Mouse (Mus musculus): ENCODE data around the gene Dnmbp. TPM values are rescaled to one million over a fixed set of nuclear protein-coding genes. Genes with fewer than 3 reads are reported as not detected.

The Dnmbp gene
- total RNA-seq, 2 experiments from 2014 or later, result 9.4 to 10.7 TPM

DNA sequence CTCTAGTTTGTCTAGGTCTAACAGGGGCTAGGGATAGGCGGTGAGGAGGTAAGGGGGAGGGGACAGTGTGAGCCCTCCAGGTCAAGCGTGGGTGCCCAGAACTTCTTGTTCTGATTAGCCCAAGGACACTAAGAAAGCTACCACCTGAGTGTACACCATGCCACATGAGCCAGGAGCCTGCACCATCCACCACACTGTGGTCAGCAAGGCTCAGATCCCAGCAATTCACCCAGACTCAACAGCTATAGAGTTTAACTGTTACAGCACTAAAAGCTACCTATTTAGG, 22.6 kb downstream of the Dnmbp start:
- DNase-seq (ENCODE audit: low spot score in 2 of 2), result no peak
- intact Hi-C loops (cut with DNase I), result no loop called here

DNA sequence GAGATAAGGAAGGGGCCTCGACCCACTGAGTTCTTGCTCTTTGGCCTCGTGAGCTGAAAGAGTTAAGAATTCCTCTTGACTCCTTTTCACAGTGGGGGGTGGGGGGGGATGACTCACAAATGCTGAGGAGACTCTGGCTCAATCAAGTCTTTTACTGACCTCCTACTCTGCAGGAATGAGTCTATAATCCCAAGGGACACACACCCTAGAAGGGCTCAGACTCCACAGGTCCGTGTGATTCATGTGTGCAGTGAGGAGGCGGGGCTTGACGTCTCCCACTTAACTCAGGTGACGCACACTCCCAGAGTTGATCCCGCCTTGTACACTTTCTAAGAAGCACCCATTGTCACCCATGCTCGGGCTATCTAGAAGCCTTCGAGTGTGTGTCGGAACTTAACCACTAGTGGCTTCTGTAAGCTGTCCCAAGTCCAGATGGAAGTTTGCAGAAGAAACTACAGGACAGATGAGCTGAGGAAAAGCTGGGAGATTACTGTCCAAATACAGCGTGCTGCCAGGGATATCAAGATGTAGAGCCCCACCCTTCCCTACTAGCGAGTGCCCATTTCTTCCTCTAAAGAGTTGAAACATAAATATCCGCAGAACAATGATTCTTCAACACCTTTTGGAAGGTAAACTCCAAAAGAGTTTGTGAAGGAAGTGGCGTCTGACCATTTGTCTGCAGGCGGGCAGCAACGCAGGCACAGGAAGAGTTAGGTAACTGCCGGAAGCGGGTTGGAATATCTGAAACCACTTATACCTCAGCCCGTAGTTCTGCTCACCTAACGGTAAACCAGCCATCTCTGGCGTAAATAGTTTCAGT, 23.2 kb downstream of the Dnmbp start:
- intact Hi-C loops (cut with DNase I), result no loop called here
- no peak for DNase-seq (ENCODE audit: low spot score in 2 of 2)

DNA sequence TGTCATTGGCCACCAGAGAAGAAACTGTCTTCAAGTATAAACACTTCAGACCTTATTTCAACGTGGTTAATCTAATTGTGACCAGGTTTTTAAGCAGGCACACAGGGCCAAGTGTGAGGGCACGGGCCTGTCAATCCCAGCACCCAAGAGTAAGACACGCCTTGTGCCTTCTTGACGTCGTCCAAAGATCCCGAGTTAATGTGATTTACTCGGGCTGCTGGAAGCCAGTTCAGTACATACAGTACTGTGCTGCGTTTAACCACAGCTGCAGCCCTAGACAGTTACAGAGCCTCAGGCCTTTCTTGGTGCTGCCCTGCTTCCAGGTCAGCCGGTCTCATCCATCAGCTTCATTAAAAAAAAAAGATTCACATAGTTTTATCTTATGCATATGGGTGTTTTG, 24.6 kb downstream of the Dnmbp start:
- intact Hi-C loops (cut with DNase I), result no loop called here
- no peak for DNase-seq (ENCODE audit: low spot score in 2 of 2)

DNA sequence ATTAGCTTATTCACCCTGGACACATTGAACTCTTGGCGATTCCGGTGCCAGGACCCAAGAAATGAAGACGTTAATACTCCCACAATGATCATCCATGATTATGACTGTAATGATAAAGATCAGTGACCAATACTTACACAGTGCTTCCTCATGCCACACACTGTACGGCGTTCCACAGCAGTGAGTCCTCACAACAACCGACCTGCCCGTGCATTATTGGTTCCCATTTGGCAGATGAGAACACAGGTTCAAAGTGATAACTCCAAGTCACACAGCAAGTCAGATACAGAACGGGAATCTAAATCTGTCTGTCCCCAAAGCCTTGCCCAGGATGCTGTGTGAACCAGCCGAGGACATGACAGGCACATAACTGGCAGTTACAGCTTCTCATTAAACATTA, 25.0 kb downstream of the Dnmbp start:
- DNase-seq (ENCODE audit: low spot score in 2 of 2), result no peak
- intact Hi-C loops (cut with DNase I), result no loop called here

DNA sequence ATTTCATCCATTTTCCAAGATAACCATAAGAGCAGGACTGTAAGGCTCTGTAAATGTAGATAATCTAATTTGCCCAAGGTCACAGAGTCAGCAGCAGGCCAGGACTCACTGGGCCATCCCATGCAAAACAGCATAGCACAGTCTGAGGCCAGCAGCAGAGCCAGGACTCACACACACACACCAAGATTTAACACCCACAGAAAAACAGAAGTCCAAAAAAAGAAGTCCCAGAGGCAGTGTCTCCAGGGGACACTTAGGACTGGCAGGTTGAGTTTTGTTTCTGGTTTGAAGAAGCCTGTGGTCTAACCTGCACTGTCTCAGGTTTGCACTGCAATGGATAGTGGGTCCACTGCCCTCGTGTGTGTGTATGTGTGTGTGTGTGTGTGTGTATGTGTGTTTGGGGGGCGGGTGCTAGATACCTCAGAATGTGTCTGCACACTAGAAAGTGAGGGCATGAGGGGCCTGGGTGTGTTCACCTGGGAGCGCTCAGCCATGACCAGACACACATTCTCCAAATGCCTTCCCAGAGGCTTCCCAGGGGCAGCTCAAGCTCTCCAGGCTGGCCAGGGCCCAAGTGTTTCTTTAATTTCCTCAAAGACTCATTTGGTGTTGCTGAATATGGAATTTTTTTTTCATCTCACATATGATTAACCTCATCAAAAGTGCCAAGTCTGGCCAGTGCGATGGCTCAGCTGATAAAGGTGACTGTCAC, 27.1 kb downstream of the Dnmbp start:
- intact Hi-C loops (cut with DNase I), result no loop called here
- no peak for DNase-seq (ENCODE audit: low spot score in 2 of 2)

DNA sequence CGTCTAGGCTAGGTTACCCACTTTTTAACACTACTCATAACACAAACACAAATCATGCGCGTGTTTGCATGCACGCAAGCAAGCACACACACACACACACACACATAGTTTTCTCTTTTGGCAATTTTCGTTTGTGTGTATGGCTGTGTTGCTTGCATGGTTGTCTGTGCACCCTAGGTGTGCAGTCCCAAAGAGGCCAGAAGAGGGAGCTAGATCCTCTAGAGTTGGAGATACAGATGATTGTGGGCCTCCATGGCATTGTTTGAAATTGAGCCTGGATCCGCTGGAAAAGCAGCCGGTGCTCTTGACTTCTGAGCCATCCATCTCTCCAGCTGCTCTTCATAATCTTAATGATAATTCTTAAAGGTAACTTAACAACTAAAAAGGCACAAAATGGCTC, 33.5 kb downstream of the Dnmbp start:
- intact Hi-C loops (cut with DNase I), result no loop called here
- no peak for DNase-seq (ENCODE audit: low spot score in 2 of 2)

DNA sequence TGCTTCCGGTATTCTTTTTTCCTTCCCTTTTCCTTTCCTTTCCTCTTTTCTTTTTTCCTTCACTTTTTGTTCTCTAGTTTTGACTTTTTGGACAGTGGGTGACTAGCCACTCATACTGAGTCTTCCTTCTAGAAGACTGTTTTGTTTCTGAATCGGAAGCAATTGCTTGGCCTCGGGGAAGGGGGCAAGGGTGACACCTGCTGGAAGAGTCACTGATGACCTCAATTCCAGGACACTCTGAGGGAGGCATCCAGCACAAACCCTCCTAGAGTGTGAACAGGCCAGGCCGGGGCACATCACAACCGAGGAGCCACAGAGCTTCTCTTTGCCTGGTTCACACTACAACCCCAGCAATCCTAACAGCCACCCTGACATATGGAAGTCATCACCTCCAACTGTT, 34.0 kb downstream of the Dnmbp start:
- peak in 1 of 2 experiments; percentile 17 for DNase-seq (ENCODE audit: low spot score in 2 of 2)
- intact Hi-C loops (cut with DNase I), result no loop called here

DNA sequence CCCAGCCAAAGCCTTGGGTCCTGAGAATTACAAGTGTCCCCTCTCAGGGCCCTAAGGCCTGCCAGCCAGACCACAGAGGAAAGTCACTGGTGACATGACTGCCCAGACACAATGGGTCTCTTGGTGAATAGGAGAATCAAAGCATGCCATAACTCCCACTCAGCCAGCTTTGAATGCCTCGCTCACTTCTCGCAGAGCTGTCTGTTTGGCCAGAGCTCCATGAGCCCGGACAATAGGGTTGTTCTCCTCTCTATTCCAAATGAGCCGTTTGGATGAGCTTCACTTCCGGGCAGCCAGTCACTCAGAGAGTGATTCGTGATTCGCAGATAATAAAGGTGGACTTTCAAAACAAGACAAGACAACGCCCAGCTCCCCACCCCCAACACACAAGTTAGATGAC, 34.9 kb downstream of the Dnmbp start:
- intact Hi-C loops (cut with DNase I), result no loop called here

DNA sequence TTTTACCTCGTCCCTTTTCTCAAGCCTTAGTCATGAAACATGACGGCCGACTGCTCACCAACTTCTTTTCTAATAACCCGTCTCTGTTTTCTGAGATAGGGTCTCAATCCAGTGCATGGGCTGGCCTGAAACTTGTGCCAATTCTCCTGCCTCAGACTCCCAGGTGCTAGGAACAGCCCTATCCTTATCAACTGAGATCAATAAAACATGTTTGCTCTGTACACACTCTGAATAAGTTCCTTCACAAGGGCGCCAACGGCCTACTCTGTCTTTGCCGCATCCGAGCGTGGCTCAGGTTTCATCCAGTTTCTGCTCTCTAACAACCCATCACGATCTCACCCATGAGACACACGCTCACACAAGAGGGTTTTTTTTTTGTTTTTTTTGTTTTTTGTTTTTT, 35.7 kb downstream of the Dnmbp start:
- DNase-seq (ENCODE audit: low spot score in 2 of 2), result no peak
- intact Hi-C loops (cut with DNase I), result no loop called here

More for the DNA sequence above, 34.9 kb downstream of the Dnmbp start:
- no peak for DNase-seq (ENCODE audit: low spot score in 2 of 2)

DNA sequence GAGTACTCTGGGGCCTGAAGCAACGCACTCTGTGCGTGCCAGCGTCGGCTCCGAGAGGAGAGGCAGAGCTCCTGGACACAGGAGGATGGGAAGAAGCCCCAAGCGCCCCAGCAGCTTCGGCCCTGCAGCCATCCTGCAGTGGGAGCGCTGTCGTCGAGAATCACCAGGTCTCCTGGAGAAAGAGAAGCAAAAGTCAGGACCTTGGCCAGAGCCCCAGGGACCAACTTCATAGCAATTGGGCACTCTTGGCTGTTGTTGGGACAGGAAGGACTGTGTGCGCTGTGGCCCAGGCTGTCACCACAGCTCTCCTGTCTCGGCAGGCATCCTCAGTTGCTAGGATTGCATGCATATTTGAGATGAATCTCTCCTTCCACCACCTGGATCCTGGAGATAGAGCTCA, 37.1 kb downstream of the Dnmbp start:
- DNase-seq (ENCODE audit: low spot score in 2 of 2), result no peak
- intact Hi-C loops (cut with DNase I), result no loop called here

DNA sequence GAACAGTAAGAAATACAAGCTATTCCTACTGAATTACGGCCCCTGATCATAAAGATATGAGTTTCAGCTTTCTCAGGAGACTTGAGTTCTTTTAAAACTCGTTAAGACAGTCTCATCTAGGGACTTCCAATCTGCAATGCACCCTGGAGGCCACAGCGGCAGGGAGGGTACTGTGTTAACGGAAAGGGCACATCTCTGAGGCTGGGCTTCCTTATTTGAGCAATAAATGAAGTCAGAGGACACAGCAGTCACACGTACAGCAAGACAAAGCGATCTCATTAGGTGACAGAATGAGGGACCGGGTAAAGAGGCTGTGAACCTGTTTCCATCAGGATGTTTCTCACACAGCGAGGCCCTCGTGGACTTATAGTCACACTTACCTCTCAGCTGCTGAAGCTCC, 39.3 kb downstream of the Dnmbp start:
- intact Hi-C loops (cut with DNase I), result no loop called here
- no peak for DNase-seq (ENCODE audit: low spot score in 2 of 2)

DNA sequence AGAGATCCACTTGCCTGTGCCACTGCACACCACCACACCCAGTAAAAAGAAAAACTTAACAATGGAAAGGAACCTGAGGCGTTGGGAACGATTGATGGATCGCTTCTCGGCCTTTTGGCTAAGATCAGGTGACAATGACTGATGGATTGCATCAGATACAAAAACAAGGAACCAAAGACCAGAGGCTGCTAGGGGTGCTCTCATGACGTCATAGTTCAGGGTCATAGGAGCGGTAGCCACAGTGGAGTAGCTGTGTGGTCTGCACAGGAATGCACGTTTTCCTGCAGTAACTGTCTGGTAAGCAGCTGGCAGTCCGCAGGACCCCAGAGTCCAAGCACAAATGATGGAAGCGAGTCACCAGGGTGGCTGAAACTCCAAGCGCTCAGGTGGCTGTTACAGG, 41.4 kb downstream of the Dnmbp start:
- intact Hi-C loops (cut with DNase I), result no loop called here
- no peak for DNase-seq (ENCODE audit: low spot score in 2 of 2)

DNA sequence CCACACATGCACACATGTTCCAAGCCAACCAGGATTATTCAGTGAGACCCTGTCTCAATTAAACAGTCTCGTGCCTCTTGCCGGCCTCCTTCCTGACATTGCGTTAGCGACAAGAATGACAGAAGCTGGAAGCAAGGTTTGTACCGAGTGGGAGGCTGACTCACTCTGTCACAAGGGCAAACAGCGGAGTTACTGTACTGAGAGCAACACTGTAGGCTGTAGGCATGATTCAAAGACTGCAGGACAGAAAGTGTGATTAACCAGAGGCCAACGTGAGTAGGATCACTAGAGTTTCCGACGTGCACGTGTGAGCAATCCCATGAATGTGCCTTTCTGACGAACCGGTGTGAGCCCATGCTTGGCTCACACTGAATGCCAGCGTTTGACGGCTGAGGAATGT, 43.5 kb downstream of the Dnmbp start:
- peak; percentile 17 to 27 for DNase-seq (ENCODE audit: low spot score in 2 of 2)
- intact Hi-C loops (cut with DNase I), result no loop called here

DNA sequence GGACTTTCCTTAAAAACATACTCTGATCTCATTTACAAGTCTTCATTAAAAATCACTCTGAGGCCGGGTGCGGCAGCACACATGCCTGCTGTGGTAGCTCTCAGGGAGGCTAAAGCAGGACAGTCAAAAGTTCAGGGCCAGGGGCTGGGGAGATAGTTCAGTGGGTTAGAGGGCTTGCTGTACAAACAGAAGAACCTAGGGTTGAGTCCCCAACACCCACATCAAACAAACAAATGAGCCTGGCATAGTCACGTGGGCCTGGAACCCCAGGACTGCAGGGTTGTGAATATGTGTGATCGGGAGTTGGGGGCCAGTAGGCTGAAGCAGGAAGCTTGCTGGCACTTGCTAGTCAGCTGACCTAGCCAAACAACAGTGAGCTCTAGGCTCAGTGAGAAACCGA, 44.0 kb downstream of the Dnmbp start:
- intact Hi-C loops (cut with DNase I), result no loop called here
- no peak for DNase-seq (ENCODE audit: low spot score in 2 of 2)

DNA sequence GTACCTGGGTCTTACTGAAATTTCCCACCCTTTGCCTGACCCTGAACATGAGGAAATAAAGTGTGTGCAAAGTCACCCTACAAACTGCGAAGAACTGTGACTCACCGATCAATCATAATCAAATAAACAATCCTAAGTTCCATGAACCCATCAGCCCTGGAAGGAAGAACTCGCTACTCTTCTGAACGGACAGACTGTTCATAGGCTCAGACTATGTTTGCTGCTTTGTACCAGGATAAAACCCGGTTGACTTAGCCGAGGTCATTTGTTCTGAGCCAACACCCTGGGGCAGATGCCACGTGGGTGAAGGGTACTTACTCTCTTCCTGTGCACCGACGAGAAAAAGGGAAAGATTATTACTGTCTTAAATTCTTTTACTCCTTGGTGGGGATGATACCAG, 45.2 kb downstream of the Dnmbp start:
- no peak for DNase-seq (ENCODE audit: low spot score in 2 of 2)
- intact Hi-C loops (cut with DNase I), result no loop called here

DNA sequence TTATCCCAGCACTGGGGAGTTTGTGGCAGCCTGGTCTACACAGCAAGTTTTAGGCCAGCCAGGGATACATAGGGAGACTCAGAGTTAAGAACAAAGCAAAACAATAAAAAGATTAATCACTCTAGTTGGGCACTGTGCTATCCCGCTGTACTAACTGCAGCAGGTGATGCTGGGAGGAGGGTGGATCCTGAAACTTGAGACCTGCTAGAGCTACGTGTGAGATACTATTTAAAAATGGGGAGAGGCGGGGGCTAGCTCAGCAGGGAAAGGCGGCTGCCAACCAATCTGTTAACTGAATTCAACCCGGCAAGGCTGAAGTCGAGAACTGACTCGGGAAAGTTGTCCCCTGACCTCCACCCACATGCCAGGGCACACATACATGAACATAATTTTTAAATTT, 45.9 kb downstream of the Dnmbp start:
- DNase-seq (ENCODE audit: low spot score in 2 of 2), result no peak
- intact Hi-C loops (cut with DNase I), result no loop called here

DNA sequence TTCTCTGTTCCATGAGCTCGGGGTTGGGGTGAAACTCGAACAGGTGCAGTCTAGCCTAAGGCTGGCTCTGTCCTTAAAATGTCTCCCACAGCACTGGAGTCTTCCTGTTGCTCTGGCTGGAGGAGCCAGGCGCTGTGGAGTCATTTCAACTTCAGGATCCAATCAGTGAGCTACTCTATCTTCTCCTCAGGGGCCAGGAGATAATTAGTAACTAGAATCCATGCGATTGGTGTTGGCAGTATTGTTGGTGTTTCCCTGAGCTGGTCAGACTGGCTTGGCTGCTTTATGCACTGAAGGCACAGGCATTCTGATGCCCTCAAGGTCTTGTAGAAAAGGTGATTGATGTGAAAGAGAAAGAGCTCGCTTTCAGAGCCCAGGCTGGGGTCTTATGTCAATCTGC, 49.5 kb downstream of the Dnmbp start:
- intact Hi-C loops (cut with DNase I), result no loop called here

DNA sequence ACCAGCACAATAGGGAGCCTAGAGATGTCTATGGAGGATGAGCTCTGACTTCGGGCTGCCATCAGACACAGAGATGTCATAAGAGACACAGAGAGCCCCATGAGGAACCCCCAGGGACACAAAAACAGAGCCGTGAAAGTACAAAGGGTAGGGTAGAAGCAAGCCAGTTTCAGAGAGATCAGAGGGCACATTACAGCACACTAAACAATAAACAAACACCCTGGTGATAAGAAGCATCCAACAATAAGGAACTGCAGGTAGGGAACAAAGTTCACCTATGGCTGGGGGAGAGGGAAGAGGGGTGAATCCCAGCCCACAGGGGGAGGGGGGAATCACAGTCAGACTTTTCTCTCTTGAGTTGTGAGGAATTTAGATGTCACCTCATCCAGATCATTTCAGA, 52.3 kb downstream of the Dnmbp start:
- DNase-seq (ENCODE audit: low spot score in 2 of 2), result no peak
- intact Hi-C loops (cut with DNase I), result no loop called here

More for the DNA sequence above, 49.5 kb downstream of the Dnmbp start:
- DNase-seq (ENCODE audit: low spot score in 2 of 2), result no peak

DNA sequence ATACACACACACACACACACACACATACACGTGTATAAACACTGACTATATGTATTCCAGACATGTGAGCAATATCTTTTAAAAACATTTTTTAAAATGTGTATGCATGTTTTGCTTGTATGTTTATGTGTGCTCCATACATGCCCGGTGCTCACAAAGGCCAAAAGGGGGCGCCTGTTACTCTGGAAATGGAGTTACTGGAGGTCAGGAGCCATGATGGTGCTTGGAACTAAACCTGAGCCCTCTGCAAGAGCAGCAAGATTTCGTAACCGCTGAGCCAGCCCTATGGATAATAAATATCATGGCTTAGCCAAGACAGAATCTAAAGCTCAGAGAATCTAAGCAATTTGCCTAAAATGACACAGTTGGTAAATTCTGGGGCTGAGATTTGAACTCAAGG, 52.7 kb downstream of the Dnmbp start:
- DNase-seq (ENCODE audit: low spot score in 2 of 2), result no peak
- intact Hi-C loops (cut with DNase I), result no loop called here

DNA sequence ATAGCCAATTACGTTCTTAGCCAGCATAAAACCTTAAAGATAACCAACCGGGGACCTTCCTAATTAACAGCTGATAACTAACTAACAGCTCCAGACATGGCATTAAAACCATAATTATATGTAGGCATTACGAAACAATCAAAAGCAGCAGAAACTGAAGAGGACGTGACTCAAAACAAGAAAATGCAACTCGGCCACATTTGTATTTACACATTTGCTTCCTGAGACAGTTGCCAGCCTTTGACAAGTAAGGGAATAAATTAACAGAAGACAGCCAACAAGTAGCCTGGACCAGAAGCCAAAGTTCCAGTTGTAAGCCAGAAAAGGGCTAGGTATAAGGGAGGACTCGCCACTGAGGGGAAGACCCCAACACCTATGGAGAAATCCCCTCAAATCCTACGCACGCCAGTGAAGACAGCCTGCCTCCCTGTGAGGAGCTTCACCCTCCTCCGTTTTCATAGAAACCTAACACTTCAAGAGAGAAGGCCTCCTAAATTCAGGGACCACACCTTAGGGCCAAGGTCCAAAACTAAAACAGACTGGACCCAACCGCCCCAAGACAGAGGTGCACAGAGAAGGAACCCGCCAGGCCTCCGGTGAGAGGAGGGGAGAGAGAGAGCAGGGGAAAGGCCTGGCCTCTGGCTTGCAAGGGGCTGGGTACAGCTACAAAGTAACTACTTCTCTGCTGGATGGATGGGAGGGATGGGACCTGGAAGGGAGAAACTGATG, 53.5 kb downstream of the Dnmbp start:
- intact Hi-C loops (cut with DNase I), result no loop called here

More for the DNA sequence above, 53.5 kb downstream of the Dnmbp start:
- DNase-seq (ENCODE audit: low spot score in 2 of 2), result no peak

Data from left cerebral cortex, postnatal 14 days (tissue).